26 mouse cellular contexts compared by ENCODE assay signal in genomic region chr11:76425749-76426148, GRCm38 (mm10). TPM values are rescaled to one million over a fixed set of nuclear protein-coding genes. Genes with fewer than 3 reads are reported as not detected.
DNase-seq lines count a peak whose midpoint lies in the region; ATAC-seq and TF ChIP-seq lines count a peak whose summit lies in the region.
"Had no signal": no experiment of that assay in that cellular context is flagged by ENCODE, and none has a peak within 500 bp of the region (broad histone marks: within the 10 kb centered on the region; RNA-seq: fewer than 3 reads in every experiment).

No protein-coding gene starts in this region.

- H3K4me3 ChIP-seq in forebrain, embryonic 13.5 days, result no peak overlapping the region
- H3K4me3 ChIP-seq in forebrain, embryonic 10.5 days, result no peak overlapping the region
- H3K4me3 ChIP-seq in left cerebral cortex, adult 2 months, result no peak overlapping the region
- H3K4me3 ChIP-seq in intestine, embryonic 15.5 days (replicated peaks), result no peak overlapping the region
- no peak overlapping the region for H3K4me3 ChIP-seq in stomach, embryonic 16.5 days (replicated peaks; ENCODE audit: low read length)
- H3K4me3 ChIP-seq: embryonic facial prominence, embryonic 10.5 days; embryonic facial prominence, embryonic 15.5 days; heart, embryonic 13.5 days; limb, embryonic 13.5 days had no signal

- intact Hi-C loops in left cerebral cortex, adult 2 months (cut with DNase I), result no loop called here
- intact Hi-C loops in left cerebral cortex, postnatal 36 days (cut with DNase I), result no loop called here

- 68% methylated on average over 6 of the region's 6 CpGs for WGBS in forebrain, embryonic 13.5 days
- WGBS in forebrain, embryonic 10.5 days, result 89% methylated on average over 6 of the region's 6 CpGs
- WGBS in intestine, embryonic 15.5 days, result 46% methylated on average over 6 of the region's 6 CpGs
- WGBS in stomach, embryonic 16.5 days, result 54% methylated on average over 6 of the region's 6 CpGs

- no peaks in the 10 kb centered on the region for H3K27me3 ChIP-seq in forebrain, embryonic 13.5 days
- no peaks in the 10 kb centered on the region for H3K27me3 ChIP-seq in forebrain, embryonic 10.5 days (ENCODE audit: poor library complexity, severe bottlenecking)
- H3K27me3 ChIP-seq in intestine, embryonic 15.5 days (replicated peaks), result no peaks in the 10 kb centered on the region
- H3K27me3 ChIP-seq in stomach, embryonic 16.5 days (ENCODE audit: control insufficient read depth, insufficient read depth, low read length), result no peaks in the 10 kb centered on the region
- H3K27me3 ChIP-seq: CH12.LX; embryonic facial prominence, embryonic 15.5 days; heart, embryonic 13.5 days; limb, embryonic 13.5 days had no signal

- H3K36me3 ChIP-seq in forebrain, embryonic 13.5 days (ENCODE audit: poor library complexity, severe bottlenecking), result peaks cover 44% of the 10 kb centered on the region
- peaks cover 43% of the 10 kb centered on the region for H3K36me3 ChIP-seq in forebrain, embryonic 10.5 days (replicated peaks)
- peaks cover 5% of the 10 kb centered on the region; the same call in 1 of the 2 replicates for H3K36me3 ChIP-seq in intestine, embryonic 15.5 days
- H3K36me3 ChIP-seq in stomach, embryonic 16.5 days (ENCODE audit: control insufficient read depth, insufficient read depth, low read length), result peaks cover 10% of the 10 kb centered on the region

- H3K9me3 ChIP-seq in forebrain, embryonic 13.5 days (replicated peaks), result no peaks in the 10 kb centered on the region
- no peaks in the 10 kb centered on the region for H3K9me3 ChIP-seq in forebrain, embryonic 10.5 days
- H3K9me3 ChIP-seq in intestine, embryonic 15.5 days, result no peaks in the 10 kb centered on the region
- no peaks in the 10 kb centered on the region for H3K9me3 ChIP-seq in stomach, embryonic 16.5 days (replicated peaks; ENCODE audit: control insufficient read depth, low read length)
- H3K9me3 ChIP-seq: embryonic facial prominence, embryonic 10.5 days; embryonic facial prominence, embryonic 15.5 days; heart, embryonic 13.5 days; limb, embryonic 13.5 days had no signal

- H3K4me1 ChIP-seq in forebrain, embryonic 13.5 days, result peaks cover 13% of the 10 kb centered on the region; the same call in 1 of the 2 replicates
- H3K4me1 ChIP-seq in forebrain, embryonic 10.5 days, result peaks cover 33% of the 10 kb centered on the region
- H3K4me1 ChIP-seq in intestine, embryonic 15.5 days (replicated peaks), result peaks cover 23% of the 10 kb centered on the region
- H3K4me1 ChIP-seq in stomach, embryonic 16.5 days (ENCODE audit: control insufficient read depth, insufficient read depth, low read length), result peaks cover 29% of the 10 kb centered on the region

- TF ChIP-seq CTCF in left cerebral cortex, adult 2 months (IDR thresholded peaks at IDR 0.05), result no peak

- H3K4me2 ChIP-seq in forebrain, embryonic 13.5 days, result no peak overlapping the region
- no peak overlapping the region for H3K4me2 ChIP-seq in intestine, embryonic 15.5 days (replicated peaks)
- H3K4me2 ChIP-seq in stomach, embryonic 16.5 days (ENCODE audit: low read depth, low read length), result no peak overlapping the region
- H3K4me2 ChIP-seq: embryonic facial prominence, embryonic 15.5 days; heart, embryonic 13.5 days; hindbrain, embryonic 14.5 days; limb, embryonic 13.5 days; liver, embryonic 11.5 days had no signal

- peak; percentile 45; the same call in 1 of the 2 replicates for ATAC-seq in forebrain, embryonic 13.5 days
- peak; percentile 36 for ATAC-seq in intestine, embryonic 15.5 days
- ATAC-seq in stomach, embryonic 16.5 days (ENCODE audit: insufficient read depth, low FRiP score), result no peak; the same call in 1 of the 2 replicates

- no peak for DNase-seq in forebrain, embryonic 10.5 days (ENCODE audit: extremely low spot score, low spot score)
- DNase-seq in left cerebral cortex, adult 2 months (ENCODE audit: extremely low spot score in 1 of 2, low spot score in 2 of 2), result no peak
- DNase-seq in left cerebral cortex, postnatal 36 days (ENCODE audit: low spot score in 2 of 2), result no peak
- no peak for DNase-seq in MN1 (ENCODE audit: low spot score)
- no peak for DNase-seq in testis, postnatal 10 days (ENCODE audit: low spot score)
- DNase-seq: adrenal gland, postnatal 14 days; cerebellum, adult 11-12 months; cerebellum, postnatal 25 days; gastrocnemius, postnatal 10 days; heart, postnatal 10 days; kidney, adult 8-10 months; kidney, postnatal 10 days; lung, postnatal 10 days; midbrain, embryonic 14.5 days; retina, postnatal 1 day; right cerebral cortex, postnatal 14 days had no signal

- no peak overlapping the region for H3K9ac ChIP-seq in forebrain, embryonic 13.5 days
- no peak overlapping the region for H3K9ac ChIP-seq in intestine, embryonic 15.5 days
- no peak overlapping the region for H3K9ac ChIP-seq in stomach, embryonic 16.5 days (ENCODE audit: low read length)
- H3K9ac ChIP-seq: embryonic facial prominence, embryonic 15.5 days; hindbrain, embryonic 14.5 days; limb, embryonic 13.5 days had no signal

- peak overlapping the region; percentile 45; the same call in 1 of the 2 replicates for H3K27ac ChIP-seq in forebrain, embryonic 13.5 days
- H3K27ac ChIP-seq in forebrain, embryonic 10.5 days, result no peak overlapping the region
- H3K27ac ChIP-seq in left cerebral cortex, adult 2 months, result peak overlapping the region; percentile 47
- H3K27ac ChIP-seq in intestine, embryonic 15.5 days, result peak overlapping the region; percentile 37; the same call in 1 of the 2 replicates
- peak overlapping the region; percentile 47 for H3K27ac ChIP-seq in stomach, embryonic 16.5 days (ENCODE audit: low read length)
- H3K27ac ChIP-seq: embryonic facial prominence, embryonic 10.5 days; embryonic facial prominence, embryonic 15.5 days; hindbrain, embryonic 14.5 days; limb, embryonic 13.5 days had no signal

RNA-seq across cellular contexts. Expression of gene Timm22, which starts 19.0 kb away (rescaled TPM):
- 102 and 104 TPM in 2 replicates for polyA plus RNA-seq in forebrain, embryonic 13.5 days (2015; fragmentation: Nextera tagmentation; extraction: Ambion mirVana)
- polyA plus RNA-seq in forebrain, embryonic 10.5 days (2016; fragmentation: Nextera tagmentation; extraction: Ambion mirVana), result 127 and 128 TPM in 2 replicates
- total RNA-seq in left cerebral cortex, adult 2 months (2021), result 10 to 100 TPM; 30.3 to 38.8 TPM
- total RNA-seq in left cerebral cortex, postnatal 36 days (2021), result 10 to 100 TPM; 38.3 to 38.4 TPM
- 87.2 and 103 TPM in 2 replicates for polyA plus RNA-seq in intestine, embryonic 15.5 days (2015; fragmentation: Nextera tagmentation; extraction: Ambion mirVana)
- 76.1 and 94.9 TPM in 2 replicates for polyA plus RNA-seq in stomach, embryonic 16.5 days (2015; fragmentation: Nextera tagmentation; extraction: Ambion mirVana)

RNA-seq across cellular contexts. Expression of gene Nxn, which starts 26.8 kb away (rescaled TPM):
- 23.4 and 29.9 TPM in 2 replicates for polyA plus RNA-seq in forebrain, embryonic 13.5 days (2015; fragmentation: Nextera tagmentation; extraction: Ambion mirVana)
- 55.4 and 62.3 TPM in 2 replicates for polyA plus RNA-seq in forebrain, embryonic 10.5 days (2016; fragmentation: Nextera tagmentation; extraction: Ambion mirVana)
- 10 to 100 TPM; 11.2 TPM for total RNA-seq in left cerebral cortex, adult 2 months (2021)
- 10 to 100 TPM; 11.0 to 11.6 TPM for total RNA-seq in left cerebral cortex, postnatal 36 days (2021)
- polyA plus RNA-seq in intestine, embryonic 15.5 days (2015; fragmentation: Nextera tagmentation; extraction: Ambion mirVana), result 31.1 and 31.2 TPM in 2 replicates
- 26.6 and 28.7 TPM in 2 replicates for polyA plus RNA-seq in stomach, embryonic 16.5 days (2015; fragmentation: Nextera tagmentation; extraction: Ambion mirVana)
